Mouse (Mus musculus) bone marrow, adult 2 months (tissue): ENCODE measurements around the gene Atp2c1. TPM values are rescaled to one million over a fixed set of nuclear protein-coding genes. Genes with fewer than 3 reads are reported as not detected.

ENCODE experiments used
- H3K27ac ChIP-seq: fragments of 200-500 bp; 2 replicates; pipeline ENCODE4 v1.5.1; 2012; ENCODE audit warnings: low read depth, mild to moderate bottlenecking, control low read depth, inconsistent platforms, low read length; ENCODE audit not compliant: control insufficient read depth, poor library complexity, insufficient read depth
- H3K4me1 ChIP-seq: fragments of 200-500 bp; 2 replicates; pipeline ENCODE4 v1.6.1; 2011; ENCODE audit warnings: low read length; ENCODE audit not compliant: control insufficient read depth, insufficient read depth
- H3K4me3 ChIP-seq: fragments of 200-500 bp; replicated peaks from 2 replicates; pipeline ENCODE3; 2011; ENCODE audit warnings: mild to moderate bottlenecking, low read depth, low read length, control low read depth; ENCODE audit not compliant: control insufficient read depth
- CTCF ChIP-seq: fragments of 200-500 bp; IDR thresholded peaks from 2 replicates; pipeline ENCODE4 v1.5.1; 2011; ENCODE audit warnings: low read length, control low read depth; ENCODE audit not compliant: control insufficient read depth, insufficient read depth
- POLR2A ChIP-seq: fragments of 200-500 bp; IDR thresholded peaks from 2 replicates; pipeline ENCODE4 v1.6.1; 2011; ENCODE audit warnings: low read depth, mild to moderate bottlenecking, control low read depth, low read length, borderline replicate concordance; ENCODE audit not compliant: control insufficient read depth
- WGBS: fragments of 180-500 bp; shearing (Covaris S2); methylation state at CpG from one replicate; pipeline ENCODE4 v1.1.7; 2018; 5-methylcytosine and 5-hydroxymethylcytosine counted together
- polyA plus RNA-seq: library from polyadenylated mRNA; stranded (reverse); fragments of >200 nt; gene quantifications from 2 replicates; pipeline ENCODE4 v1.2.4, GENCODE M21; 2011; ENCODE audit warnings: low replicate concordance; ENCODE audit not compliant: missing spikeins, insufficient read depth, insufficient read length

The Atp2c1 gene
- 19.6 and 35.5 TPM in 2 replicates for polyA plus RNA-seq

GRCm38 (mm10) chr9:105527219-105527618 lies at the start of gene Atp2c1:
Gene Atp2c1 (minus strand): TSS chr9:105527319.
- no peaks in the 10 kb centered on the region for H3K4me1 ChIP-seq
- H3K27ac ChIP-seq = no peak within 1 kb of the TSS
- no peak for TF ChIP-seq CTCF
- no peak for TF ChIP-seq POLR2A
- 85% methylated on average over 12 of the region's 12 CpGs for WGBS
- H3K4me3 ChIP-seq = no peak within 1 kb of the TSS

GRCm38 (mm10) chr9:105557452-105557851 lies 30.3 kb upstream of the Atp2c1 start:
- Histone ChIP-seq H3K27ac (no peak overlapping the region), H3K4me3 (no peak overlapping the region), H3K4me1 (no peaks in the 10 kb centered on the region)
- 84% methylated on average over 5 of the region's 5 CpGs for WGBS
- TF ChIP-seq POLR2A = no peak
- no peak for TF ChIP-seq CTCF

GRCm38 (mm10) chr9:105556141-105556735 lies 29.1 kb upstream of the Atp2c1 start:
- H3K4me3 ChIP-seq = no peak overlapping the region
- no peak for TF ChIP-seq POLR2A
- WGBS = 74% methylated on average over 8 of the region's 8 CpGs
- H3K27ac ChIP-seq = no peak overlapping the region
- no peaks in the 10 kb centered on the region for H3K4me1 ChIP-seq

DNA sequence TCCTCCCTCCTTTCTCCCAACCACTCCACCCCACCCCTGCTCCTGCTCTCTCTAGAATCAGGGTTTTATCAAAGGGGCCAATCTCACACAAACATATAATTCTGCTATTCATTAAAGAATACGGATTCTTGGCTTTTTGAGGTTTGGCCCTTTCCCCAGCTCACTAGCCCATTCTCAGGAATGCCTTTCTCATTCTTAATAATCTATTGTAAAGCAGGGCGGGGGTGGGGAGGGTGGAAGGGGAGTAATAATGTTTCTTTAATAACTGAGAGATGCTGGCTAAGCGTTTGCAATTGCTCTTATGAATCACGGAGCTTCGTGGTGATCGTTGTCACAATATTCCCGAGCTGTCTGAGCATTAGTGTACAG lies 27.3 kb upstream of the Atp2c1 start:
- TF ChIP-seq CTCF (no peak), POLR2A (no peak)
- H3K27ac ChIP-seq = no peak overlapping the region
- H3K4me1 ChIP-seq = no peaks in the 10 kb centered on the region
- WGBS = 54% methylated on average over 7 of the region's 7 CpGs
- H3K4me3 ChIP-seq = no peak overlapping the region

GRCm38 (mm10) chr9:105553629-105554438 lies 26.7 kb upstream of the Atp2c1 start:
- 11% methylated on average over 24 of the region's 24 CpGs for WGBS

DNA sequence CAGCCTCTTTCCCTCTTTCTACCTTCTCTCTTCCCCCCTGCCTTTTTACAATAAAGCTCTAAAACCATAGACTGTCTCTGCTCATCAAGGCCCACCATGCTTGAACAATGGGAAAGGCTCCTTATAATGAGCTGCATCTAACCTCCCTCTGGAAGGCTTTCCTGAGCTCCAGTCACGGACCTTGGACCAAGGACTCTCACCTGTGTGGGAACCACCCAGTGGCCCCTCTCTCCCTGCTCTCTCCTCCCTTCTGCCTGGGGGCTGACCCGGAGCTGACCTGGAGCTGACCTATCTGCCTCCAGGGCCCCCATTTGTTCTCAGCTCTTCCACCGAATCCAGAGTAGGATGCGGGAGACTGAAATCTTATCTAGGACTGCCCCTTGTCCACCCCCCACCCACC lies 24.3 kb upstream of the Atp2c1 start:
- TF ChIP-seq CTCF = no peak
- TF ChIP-seq POLR2A = no peak
- Histone ChIP-seq H3K27ac (no peak overlapping the region), H3K4me3 (no peak overlapping the region), H3K4me1 (no peaks in the 10 kb centered on the region)
- WGBS = 89% methylated on average over 4 of the region's 4 CpGs

More at GRCm38 (mm10) chr9:105553629-105554438, 26.7 kb upstream of the Atp2c1 start:
- Histone ChIP-seq H3K4me1 (no peaks in the 10 kb centered on the region), H3K4me3 (no peak overlapping the region), H3K27ac (no peak overlapping the region)
- no peak for TF ChIP-seq POLR2A
- no peak for TF ChIP-seq CTCF

DNA sequence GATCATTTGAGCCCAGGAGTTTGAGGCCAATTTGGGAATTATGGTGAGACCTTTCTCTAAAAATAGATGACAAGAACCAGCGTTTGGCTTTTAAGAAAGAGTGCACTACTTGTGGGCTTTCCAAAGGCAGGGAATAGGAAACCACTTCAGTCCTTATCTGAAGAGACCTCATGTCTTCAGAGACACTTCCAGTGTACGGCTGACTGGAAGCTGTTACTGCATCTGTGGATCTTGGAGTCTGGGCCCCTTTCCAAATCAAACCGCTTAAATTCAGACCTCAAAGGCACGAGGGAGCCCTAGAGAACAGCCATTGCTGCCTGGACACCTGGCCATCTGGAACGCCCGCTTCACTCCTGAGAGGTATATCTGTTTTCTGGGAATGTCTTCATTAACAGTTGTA lies 22.0 kb upstream of the Atp2c1 start:
- H3K27ac ChIP-seq = no peak overlapping the region
- no peak overlapping the region for H3K4me3 ChIP-seq
- 71% methylated on average over 6 of the region's 6 CpGs for WGBS
- H3K4me1 ChIP-seq = no peaks in the 10 kb centered on the region
- TF ChIP-seq POLR2A = no peak

- TF ChIP-seq CTCF = no peak
- no peak for TF ChIP-seq POLR2A
- Histone ChIP-seq H3K4me1 (no peaks in the 10 kb centered on the region), H3K27ac (no peak overlapping the region), H3K4me3 (no peak overlapping the region)
- 78% methylated on average over 8 of the region's 8 CpGs for WGBS
These were observed 17.1 kb upstream of the Atp2c1 start for GRCm38 (mm10) chr9:105544013-105544750.
